Mouse (Mus musculus) ES-E14 (cell line): ENCODE results near the gene Slc4a3. TPM values are rescaled to one million over a fixed set of nuclear protein-coding genes. Genes with fewer than 3 reads are reported as not detected.

Source experiments
- DNase-seq: peaks from one replicate; pipeline ENCODE4 v3.0.0-alpha.2; 2013; ENCODE audit warnings: low read depth, low spot score
- H3K27ac ChIP-seq: 2 replicates; pipeline ENCODE4 v1.5.1; 2012; ENCODE audit warnings: low read depth, mild to moderate bottlenecking, low read length, moderate library complexity, mixed read lengths; ENCODE audit not compliant: poor library complexity, insufficient read depth, severe bottlenecking
- H3K36me3 ChIP-seq: 2 replicates; pipeline ENCODE4 v1.6.1; 2012; ENCODE audit warnings: mild to moderate bottlenecking, low read length, moderate library complexity, mixed read lengths; ENCODE audit not compliant: control insufficient read depth, poor library complexity, insufficient read depth, severe bottlenecking
- H3K4me1 ChIP-seq, 2 experiments: fragments of 150-350 bp in 1 of 2; sonication (generic) in 1 of 2; 2 replicates each; pipeline ENCODE4 v1.6.1; 2012; ENCODE audit warnings: low read length in 2 of 2, mild to moderate bottlenecking in 1 of 2, mixed read lengths in 1 of 2; ENCODE audit not compliant: control insufficient read depth in 2 of 2, insufficient read depth in 2 of 2, poor library complexity in 1 of 2
- H3K4me3 ChIP-seq, 2 experiments: fragments of 150-350 bp in 1 of 2; sonication (generic) in 1 of 2; 2 replicates each; pipeline ENCODE4 v1.5.1; 2012; ENCODE audit warnings: low read length in 2 of 2, low read depth in 1 of 2, mild to moderate bottlenecking in 1 of 2, mixed read lengths in 1 of 2; ENCODE audit not compliant: insufficient read depth in 1 of 2, poor library complexity in 1 of 2, severe bottlenecking in 1 of 2
- H3K9ac ChIP-seq: 2 replicates; pipeline ENCODE4 v1.6.1; 2012; ENCODE audit warnings: low read depth, mild to moderate bottlenecking, low read length, mixed read lengths; ENCODE audit not compliant: poor library complexity, insufficient read depth, severe bottlenecking
- H3K9me3 ChIP-seq: fragments of 150-350 bp; sonication (generic); 2 replicates; pipeline ENCODE4 v1.6.1; 2012; ENCODE audit warnings: low read depth, mild to moderate bottlenecking, low read length; ENCODE audit not compliant: control insufficient read depth, insufficient read depth
- CHD2 ChIP-seq: IDR thresholded peaks from 2 replicates; pipeline ENCODE4 v1.6.1; 2014; ENCODE audit warnings: mild to moderate bottlenecking, low read depth, low read length, inconsistent platforms
- HCFC1 ChIP-seq: IDR thresholded peaks from 2 replicates; pipeline ENCODE4 v1.6.1; 2012; ENCODE audit warnings: low read length, inconsistent platforms, borderline replicate concordance; ENCODE audit not compliant: insufficient read depth
- MAFK ChIP-seq: IDR thresholded peaks from 2 replicates; pipeline ENCODE4 v1.6.1; 2014; ENCODE audit warnings: mild to moderate bottlenecking, low read depth, low read length, inconsistent platforms; ENCODE audit not compliant: insufficient read depth
- ZC3H11A ChIP-seq: IDR thresholded peaks from 2 replicates; pipeline ENCODE4 v1.6.1; 2012; ENCODE audit warnings: low read depth, mild to moderate bottlenecking, inconsistent platforms, low read length, borderline replicate concordance
- ZNF384 ChIP-seq: IDR thresholded peaks from 2 replicates; pipeline ENCODE4 v1.6.1; 2012; ENCODE audit warnings: low read depth, low read length, inconsistent platforms
- in situ Hi-C, 2 experiments: fragments of 600-800 bp; cut with MboI; formaldehyde crosslinking; loops; one replicate each; pipeline ENCODE4 v1.15.1; 2025; ENCODE audit warnings: low sequenced_read_pairs in 2 of 2, inconsistent platforms in 1 of 2; ENCODE audit not compliant: unreplicated experiment in 2 of 2
- total RNA-seq: library from RNA; depleted of rRNA; stranded (reverse); fragments of 300-350 nt; gene quantifications from 2 replicates; pipeline ENCODE4 v1.2.3, GENCODE M21; 2012; rRNA removed

Gene Slc4a3
- total RNA-seq, 1 experiment, result 7.9 TPM

DNA sequence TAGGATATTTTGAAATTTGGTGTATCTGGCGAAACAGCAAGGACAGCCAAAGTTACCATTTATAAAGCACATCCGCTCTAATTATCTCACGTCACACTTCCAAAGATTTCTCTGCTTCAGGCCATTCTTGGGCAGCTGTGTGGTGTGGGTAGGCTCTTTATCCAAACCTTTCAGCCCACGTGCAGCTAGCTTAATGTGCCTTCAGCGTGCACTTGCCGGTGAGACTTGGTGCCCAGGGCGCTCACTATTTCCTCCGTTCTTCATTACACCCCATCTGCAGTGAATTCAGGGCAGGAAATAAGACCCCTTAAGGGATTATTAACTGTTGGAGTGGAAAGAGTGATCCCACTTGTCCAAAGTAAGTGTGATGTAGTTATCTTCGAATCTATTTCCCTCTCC is 63.2 kb downstream of the Slc4a3 start:
- DNase-seq, result no peak
- in situ Hi-C loops, result no loop called here
- Histone ChIP-seq H3K9ac (no peak overlapping the region), H3K36me3 (no peaks in the 10 kb centered on the region), H3K4me1 (peaks cover 0 to 5% of the 10 kb centered on the region in 2 experiments; a peak in 1 of 4 replicates), H3K27ac (no peak overlapping the region), H3K9me3 (no peaks in the 10 kb centered on the region), H3K4me3 (no peak overlapping the region)
- TF ChIP-seq ZC3H11A (no peak), MAFK (no peak), CHD2 (no peak), HCFC1 (no peak), ZNF384 (no peak)

DNA sequence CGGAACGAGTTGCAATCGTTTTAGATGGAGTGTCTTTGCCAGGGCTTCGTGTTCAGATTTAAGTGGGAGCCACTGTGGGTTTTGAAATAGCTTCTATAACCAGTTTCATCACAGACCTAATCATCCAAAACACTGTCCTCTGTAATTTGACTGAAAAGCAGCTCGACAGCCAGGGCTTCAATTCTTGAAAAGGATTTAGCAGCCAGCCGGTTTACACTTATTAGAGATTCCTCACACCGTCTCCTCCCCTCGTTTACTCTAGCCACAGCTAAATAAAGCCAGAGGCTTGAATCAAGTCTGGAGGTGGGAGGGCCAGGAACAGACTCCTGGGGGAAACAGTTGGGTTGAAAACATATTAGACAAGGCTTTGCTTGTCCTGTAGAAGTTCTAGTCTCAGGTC is 64.5 kb downstream of the Slc4a3 start:
- DNase-seq, result no peak
- Histone ChIP-seq H3K4me1 (peaks cover 0 to 5% of the 10 kb centered on the region in 2 experiments; a peak in 1 of 4 replicates), H3K36me3 (no peaks in the 10 kb centered on the region), H3K9me3 (no peaks in the 10 kb centered on the region), H3K9ac (no peak overlapping the region), H3K4me3 (no peak overlapping the region), H3K27ac (no peak overlapping the region)
- in situ Hi-C loops, result no loop called here
- TF ChIP-seq ZNF384 (no peak), HCFC1 (no peak), ZC3H11A (no peak), CHD2 (no peak)

Other genes with a start within 250 kb of the Slc4a3 start
- 67.1 and 75.5 TPM in 2 replicates for gene Dnpep, start 228.3 kb upstream of the Slc4a3 start, total RNA-seq
- gene Des, start 185.9 kb upstream of the Slc4a3 start, total RNA-seq, result 10.8 and 19.4 TPM in 2 replicates
- 16.9 and 31.2 TPM in 2 replicates for gene Speg, start 171.0 kb upstream of the Slc4a3 start, total RNA-seq
- gene Gmppa, start 110.3 kb upstream of the Slc4a3 start, total RNA-seq, result 40.2 and 51.6 TPM in 2 replicates
- not detected in 2 replicates for gene Asic4, start 95.8 kb upstream of the Slc4a3 start, total RNA-seq
- gene Chpf, start 67.0 kb upstream of the Slc4a3 start, total RNA-seq, result 43.5 and 80.3 TPM in 2 replicates
- gene Tmem198, start 66.7 kb upstream of the Slc4a3 start, total RNA-seq, result 1.6 TPM in 2 replicates
- 45.0 and 52.2 TPM in 2 replicates for gene Obsl1, start 39.8 kb upstream of the Slc4a3 start, total RNA-seq
- 0.80 and 1.6 TPM in 2 replicates for gene Inha, start 39.2 kb upstream of the Slc4a3 start, total RNA-seq
- 26.8 and 41.8 TPM in 2 replicates for gene Stk11ip, start 24.7 kb upstream of the Slc4a3 start, total RNA-seq